Mouse (Mus musculus): ENCODE measurements around the gene Gpsm1.

Gpsm1 gene

DNA sequence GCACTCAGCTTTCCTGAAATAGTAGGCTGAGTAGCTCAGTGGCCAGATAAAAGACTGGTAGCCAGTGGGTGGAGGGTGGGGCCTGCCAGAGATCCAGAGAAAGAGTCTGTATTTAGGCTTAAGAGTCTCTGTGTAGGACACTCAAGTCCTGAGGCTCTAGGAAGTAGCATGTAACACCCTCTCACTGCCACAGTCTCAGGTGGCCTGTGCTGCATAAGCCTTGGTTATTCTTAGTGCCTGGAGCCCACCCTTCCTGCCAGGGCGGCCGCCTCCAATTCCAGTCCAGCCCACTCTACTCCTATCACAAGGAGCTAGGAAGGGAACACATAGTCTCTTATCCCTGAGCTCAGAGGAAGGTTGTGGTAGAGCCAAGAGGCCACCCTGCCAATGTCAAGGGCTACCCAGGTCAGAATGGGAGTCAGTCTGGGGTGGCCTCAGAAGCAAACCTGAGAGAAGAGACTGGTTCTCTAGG lies 26.2 kb downstream of the Gpsm1 start:
- DNase-seq (ENCODE audit: low read depth, low spot score) = no peak

DNA sequence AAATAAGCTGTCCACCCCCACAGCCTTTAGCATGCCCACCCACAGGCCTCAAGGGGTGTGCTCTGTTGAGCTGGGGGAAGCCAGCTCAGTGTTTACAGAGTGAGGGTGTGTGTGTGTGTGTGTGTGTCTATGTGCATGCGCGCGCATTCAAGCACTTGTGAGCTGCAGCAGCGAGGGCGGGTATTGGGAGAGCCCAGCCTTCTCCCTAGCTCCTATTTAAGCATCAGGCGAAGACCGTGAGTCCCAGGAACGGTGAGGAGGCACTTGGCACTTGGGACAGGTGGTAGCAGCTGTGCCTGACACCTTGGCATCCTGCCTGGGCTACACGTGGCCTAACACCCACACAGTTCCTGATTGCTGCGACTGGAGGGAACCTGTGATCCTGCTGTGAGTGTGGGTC lies 26.7 kb downstream of the Gpsm1 start:
- peak; percentile 16 for DNase-seq (ENCODE audit: low read depth, low spot score)

DNA sequence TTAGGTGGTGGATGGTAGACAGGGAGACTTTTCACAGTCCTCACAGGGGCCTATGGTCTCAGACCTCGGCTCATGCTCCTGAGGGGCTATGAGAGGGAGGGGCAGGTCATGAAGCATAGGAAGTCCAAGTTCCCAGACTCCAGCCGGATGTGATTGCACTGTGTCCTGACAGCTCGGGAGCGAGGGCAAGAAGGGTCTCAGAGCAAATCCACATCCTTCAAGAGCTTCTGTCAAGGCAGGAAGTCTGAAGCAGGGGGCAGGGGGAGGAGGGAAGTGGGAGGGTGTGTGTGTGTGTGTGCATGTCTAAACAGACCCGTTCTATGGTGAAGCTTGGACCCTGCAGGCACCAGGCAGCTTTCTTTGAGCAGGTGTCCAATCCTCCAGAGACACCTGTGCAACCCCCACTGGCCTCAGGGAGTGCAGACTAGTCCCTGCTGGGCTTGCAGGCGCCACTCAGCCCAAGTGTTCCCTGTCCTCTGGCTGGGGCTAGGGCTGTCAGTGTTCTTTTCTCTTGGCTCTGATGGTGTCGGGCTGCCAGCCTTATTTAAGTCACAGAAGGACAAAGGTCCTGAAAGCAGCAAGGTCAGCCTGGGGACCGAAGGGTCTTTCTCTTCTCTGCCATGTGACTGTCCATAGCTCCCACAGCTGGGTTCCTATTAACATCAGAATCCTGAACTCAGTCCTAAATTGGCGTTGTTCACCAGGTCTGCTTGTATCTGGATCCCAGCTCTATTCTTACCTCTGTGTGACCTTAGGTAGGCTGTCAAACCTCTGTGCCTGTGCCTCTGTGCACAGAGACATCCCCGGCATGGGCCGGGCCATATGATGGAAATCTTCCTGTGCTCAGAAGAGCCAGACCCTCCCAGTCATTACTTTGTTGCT lies 27.5 kb downstream of the Gpsm1 start:
- peak; percentile 55 for DNase-seq (ENCODE audit: low read depth, low spot score)

DNA sequence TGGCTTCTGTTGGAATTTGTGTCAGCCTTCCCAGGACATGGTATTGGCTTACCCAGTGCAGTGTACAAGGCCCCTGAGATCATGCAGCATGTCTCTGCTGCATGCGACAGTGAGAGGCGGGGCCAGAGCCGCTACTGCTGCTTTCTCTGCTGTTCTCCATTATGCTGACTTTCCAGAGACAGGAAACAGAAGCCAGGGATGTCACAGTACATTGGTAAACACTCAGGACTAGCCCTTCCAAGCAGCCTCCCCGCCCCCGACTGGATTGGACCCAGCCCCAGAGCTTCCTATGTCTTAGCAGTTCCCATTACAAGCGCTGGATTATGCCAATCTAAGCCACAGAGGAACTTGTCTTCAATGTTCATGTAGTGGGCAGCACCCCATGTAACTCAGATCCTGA lies 32.9 kb downstream of the Gpsm1 start:
- no peak for DNase-seq (ENCODE audit: low read depth, low spot score)

DNA sequence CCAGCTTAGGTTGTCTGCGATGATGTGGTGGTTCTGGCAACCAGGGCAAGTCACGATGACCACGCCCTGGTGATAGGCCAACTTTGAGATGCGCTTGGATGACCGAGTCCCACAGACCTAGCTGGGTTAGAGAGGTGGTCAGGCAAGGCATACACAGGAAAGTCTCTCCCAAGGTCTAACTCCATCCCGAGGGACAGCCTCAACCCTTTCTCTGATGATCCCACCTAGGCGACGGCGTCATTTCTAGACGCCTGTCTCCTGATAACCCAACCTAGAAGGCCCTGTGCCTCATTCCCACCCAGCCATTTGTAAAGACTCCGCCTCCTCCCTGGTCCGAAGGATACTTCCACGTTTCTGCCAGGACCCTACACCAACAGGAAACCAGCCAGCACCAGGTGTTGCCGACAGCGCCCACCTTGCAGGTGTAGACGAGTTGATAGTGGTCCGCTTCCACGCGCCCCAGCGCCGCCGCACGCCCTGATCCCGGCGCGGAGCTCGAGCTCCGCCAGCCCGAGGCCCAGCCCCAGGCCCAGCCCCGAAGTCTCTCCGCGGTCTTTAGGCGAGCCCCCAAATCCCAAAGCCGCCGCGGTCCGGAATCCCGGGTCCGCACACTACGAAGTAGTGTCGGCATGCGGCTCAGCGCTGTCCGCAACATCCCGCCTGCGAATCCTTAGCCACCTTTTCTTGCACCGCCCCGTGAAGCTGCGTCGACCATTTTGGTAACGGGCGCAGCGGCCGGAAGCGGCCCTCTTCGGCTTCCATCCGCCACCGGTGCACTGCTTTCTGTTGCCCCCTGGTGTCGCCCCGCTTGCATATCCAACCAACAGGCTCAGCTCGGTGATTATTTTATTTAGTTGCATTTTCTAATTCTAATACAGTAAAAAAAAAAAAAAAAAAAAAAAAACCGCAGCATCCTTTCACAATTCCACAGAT lies 36.3 kb downstream of the Gpsm1 start, which contains the start of gene Dnlz:
Gene Dnlz, minus strand, starts transcription at position 753 of the 933 bp plus-strand sequence.
- DNase-seq (ENCODE audit: low read depth, low spot score) = peak; percentile 94

DNA sequence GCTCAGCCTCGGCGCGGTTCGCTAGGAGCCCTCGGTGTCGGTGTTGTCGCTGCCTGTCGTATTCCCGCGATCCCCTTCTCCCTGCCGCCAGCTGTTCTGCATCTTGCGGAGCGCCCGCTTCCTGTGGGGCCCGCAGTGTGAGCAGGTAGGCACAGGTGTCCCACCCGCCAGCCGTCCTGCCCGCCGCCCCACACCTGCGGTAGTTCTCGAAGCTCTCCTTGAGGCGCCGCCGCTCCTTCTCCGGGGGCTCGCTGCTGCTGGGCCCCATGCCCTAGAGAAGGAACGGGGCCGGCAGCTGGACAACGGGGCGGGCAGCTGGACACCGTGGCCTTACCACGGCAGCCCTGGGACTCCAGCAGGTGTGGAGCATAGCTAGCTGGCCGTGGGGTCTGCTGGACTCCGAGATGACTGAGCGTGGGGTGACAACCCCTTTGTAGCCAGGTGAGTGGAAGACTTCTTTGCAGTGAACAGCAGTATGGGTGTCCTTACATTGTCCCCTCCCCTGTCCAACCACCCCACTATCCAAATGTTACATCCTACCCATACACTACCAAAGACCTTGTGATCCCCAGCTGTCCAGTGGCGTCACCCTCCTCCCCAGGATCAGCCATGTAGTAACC lies 37.1 kb downstream of the Gpsm1 start:
- DNase-seq (ENCODE audit: low read depth, low spot score) = no peak

DNA sequence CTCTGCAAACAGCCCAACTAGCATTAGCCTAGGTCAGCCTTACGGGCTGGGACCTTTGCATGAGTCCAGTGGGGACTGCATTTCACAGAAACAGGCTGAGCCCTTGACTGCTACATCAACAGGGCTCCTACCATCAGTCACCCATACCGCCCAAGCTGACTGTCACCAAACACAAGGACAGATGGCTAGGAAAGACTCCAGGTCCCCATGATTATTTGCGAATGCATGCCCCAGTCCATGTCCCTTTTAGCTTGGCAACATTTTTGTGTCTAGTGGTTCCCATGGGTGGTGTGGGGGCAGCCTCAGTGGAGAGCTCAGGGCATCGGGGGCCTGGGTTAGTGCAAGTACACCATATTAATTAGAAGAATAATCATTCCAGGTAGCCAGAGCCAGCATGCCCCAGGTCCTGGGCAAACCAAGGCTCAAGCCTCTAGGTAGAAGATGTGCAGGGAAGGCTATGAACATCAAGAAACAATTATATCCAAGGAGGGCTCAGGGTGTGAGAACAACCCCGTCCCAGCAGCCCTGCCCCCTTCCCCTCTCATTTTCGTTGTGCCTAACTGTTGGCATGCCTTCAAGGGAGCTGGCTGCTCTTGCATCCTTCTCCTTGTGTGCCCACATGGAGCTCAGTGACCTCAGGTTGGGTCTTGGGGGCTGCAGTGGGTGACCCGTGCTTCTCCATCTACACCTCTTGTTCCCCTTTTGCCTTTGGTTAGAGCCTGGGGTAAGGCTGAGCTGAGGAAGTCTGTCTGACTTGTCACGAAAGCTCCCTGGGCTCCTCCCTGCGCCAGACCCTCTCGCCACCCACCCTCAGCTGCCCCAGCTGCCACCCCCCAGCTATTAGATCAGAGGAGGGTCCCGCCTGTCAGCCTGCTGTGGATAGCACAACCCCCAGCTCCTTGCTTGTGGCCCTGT lies 38.0 kb downstream of the Gpsm1 start:
- DNase-seq (ENCODE audit: low read depth, low spot score) = no peak

DNA sequence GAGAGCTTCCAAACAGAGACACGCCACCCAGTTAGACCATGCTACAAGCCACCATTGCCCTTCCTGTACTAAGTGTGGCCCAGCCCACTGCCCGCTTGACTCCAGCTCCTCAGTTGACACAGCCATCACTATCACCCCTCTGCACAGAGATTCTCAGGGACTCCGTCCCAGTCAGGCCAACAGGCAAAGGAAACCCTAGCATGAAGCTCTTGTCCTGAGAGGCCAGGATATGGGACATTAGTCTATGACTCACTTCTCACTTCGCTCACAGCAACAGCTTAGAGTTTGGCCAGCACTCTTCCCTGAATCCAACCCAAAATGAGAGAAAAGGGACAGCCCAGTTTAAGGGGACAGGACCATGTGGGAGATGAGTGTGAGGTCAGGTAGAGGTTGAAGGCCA lies 39.1 kb downstream of the Gpsm1 start:
- no peak for DNase-seq (ENCODE audit: low read depth, low spot score)

DNA sequence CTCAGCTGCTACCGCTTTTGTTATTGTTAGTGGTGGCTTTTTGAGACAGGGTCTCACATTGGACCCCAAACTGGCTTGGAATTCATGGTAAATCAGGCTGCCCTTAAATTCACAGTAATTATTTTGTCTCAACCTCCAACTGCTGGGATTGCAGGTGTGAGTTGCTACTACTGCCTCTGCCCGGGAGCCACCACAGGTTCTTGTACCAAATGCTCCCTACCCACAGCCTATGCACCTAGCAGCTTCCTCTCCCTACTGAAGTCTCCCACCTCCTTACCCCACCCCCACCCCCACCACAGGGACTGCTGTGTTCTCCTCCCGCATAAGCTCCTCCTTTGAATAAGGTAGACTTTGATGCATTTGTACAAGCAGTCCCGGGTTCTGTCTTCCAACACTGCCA lies 40.9 kb downstream of the Gpsm1 start:
- DNase-seq (ENCODE audit: low read depth, low spot score) = no peak

DNA sequence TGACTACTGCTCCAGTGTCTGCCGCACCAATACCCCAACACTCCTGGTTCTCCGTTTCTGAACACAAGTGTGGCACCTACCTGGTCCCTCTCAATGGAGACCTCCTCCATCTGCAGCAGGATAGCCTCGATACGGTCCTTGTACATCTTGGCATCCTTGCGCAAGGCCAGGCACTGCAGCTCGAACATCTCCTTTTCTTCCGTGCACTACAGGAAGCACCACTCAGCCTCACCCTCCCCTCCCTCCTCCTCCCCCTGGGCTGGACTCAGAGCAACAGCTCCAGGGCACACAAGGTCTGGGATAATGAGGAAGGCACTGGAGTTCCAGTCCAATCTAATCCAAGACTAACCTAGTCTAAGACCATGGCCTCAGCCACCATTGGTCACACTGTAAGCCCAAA lies 41.4 kb downstream of the Gpsm1 start:
- peak; percentile 13 for DNase-seq (ENCODE audit: low read depth, low spot score)

DNA sequence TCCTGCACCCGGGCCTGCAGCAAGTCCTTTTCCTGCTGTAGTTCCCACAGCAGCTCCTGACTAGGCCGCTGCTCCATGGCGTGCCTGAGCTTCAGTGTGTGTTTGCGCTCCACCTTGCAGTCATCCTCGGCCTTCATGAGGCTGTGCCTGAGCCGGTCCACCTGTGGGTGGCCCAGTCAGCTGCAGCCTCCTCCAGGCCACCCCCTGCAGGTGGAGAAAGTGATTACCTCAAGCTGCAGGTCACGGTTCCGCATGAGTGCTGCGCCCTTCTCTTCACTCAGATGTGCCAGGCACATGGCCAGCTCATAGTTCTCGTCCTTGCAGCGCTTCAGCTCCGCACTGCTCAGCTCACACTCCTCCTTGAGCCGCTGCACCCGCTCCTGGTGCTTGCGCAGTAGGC lies 42.2 kb downstream of the Gpsm1 start:
- DNase-seq (ENCODE audit: low read depth, low spot score) = peak; percentile 52

DNA sequence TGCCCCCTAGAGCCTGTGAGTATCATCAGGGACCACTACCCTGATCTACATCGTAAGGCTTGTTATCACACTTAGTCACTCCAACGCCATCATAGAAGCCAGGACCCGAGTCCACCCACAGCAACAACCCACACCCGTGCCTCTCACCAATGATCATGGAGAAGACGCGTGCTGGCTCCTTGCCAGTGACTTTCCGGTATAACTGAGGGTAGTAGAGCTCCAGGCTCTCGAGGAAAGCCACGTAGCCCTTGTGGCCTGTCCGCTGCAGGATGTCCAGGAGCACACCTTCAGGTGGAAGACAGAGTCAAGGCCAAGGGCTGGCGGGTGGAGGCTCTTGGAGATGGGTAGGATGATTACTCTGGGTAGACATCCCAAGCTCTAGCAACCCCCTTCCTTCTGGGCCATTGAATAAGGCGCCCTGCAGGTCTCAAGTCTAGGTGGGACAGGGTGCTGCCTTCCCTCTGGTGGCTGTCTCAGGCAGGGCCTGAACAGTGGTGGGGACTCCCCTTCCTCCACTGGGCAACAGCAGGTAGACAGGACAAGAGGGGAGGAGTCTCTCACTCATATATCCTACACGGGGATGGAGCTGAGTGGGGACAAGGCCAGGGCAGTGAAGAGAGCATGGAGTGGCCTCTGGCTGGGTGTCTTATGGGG lies 43.5 kb downstream of the Gpsm1 start:
- DNase-seq (ENCODE audit: low read depth, low spot score) = no peak

DNA sequence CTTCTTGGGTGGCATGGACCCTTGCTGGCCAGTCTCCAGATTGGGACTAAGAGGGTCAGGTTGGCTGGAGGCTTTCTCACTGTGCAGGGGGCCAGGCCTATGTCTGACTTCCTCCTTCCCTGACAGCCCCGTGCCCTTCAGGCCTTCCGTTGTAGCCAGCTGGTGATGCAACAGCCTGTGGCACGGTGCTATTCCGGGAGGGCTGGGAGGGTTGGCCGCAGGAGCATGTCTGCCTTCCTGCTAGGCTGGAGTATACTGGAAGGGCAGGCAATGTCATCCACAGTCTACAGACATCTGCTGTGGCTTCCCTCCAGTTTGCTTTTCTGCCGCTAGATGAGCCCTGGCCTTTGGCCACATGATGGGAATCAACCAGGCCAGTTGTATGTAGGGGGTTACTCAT lies 44.7 kb downstream of the Gpsm1 start:
- no peak for DNase-seq (ENCODE audit: low read depth, low spot score)

DNA sequence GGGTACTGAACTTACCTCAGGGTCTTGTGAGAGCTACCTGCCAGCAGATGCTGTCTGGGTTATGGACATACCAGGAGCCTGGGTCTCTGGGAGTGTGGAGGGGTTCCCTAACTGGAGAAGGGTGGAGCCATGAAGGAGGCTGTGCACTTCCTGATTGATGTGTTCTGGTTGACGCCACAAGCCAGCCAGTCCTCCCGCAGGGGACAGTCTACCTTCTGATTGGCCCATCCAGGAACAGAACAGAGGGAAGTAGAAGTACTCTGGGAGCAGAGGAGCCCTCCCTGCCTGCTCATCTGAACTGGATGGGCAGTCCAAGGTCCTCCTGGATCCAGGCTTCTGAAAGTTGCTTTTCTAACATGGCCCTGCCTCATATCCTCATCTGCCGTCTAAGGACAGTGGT lies 45.5 kb downstream of the Gpsm1 start, which contains the start of gene Card9:
Gene Card9, minus strand, starts transcription at position 147 of the 400 bp plus-strand sequence.
- DNase-seq (ENCODE audit: low read depth, low spot score) = peak; percentile 16

DNA sequence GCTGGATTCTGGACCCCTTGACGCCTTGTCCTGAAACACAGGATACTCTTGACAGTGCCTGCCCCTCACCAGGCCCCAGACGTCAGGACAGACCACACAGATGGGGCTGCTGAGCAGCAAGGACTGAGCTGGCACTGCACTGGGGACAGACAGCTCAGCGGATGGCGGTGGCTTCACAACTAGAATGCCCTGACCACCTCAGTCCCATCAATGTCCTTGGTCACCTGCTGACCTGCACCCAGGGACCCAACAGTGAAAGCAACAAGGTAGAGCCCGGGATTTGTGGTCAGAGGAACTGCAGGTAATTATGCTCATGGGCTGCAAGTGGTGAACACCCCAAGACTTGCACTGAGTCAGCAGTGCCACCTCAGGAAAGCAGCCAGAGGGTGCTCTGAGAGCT lies 47.7 kb downstream of the Gpsm1 start:
- DNase-seq (ENCODE audit: low read depth, low spot score) = no peak

DNA sequence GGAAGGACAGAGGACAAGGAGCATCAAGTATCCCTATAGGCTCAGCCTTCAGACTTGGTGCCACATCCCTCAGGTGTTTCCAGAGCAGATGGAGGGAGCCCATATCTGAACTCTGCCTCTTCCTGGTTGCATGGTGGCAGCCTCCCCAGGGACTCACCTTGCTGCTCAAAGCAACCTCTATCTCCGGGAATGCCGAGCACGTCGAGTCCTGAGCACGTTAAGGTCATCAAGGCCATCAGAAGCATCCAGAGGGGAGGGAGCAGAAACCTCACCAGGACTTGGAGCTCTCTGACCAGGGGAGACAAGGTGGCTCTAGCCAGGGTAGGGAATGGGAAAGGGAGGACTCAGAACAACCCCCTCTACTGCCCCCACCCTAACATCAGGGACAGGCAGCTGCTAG lies 48.2 kb downstream of the Gpsm1 start:
- DNase-seq (ENCODE audit: low read depth, low spot score) = no peak

DNA sequence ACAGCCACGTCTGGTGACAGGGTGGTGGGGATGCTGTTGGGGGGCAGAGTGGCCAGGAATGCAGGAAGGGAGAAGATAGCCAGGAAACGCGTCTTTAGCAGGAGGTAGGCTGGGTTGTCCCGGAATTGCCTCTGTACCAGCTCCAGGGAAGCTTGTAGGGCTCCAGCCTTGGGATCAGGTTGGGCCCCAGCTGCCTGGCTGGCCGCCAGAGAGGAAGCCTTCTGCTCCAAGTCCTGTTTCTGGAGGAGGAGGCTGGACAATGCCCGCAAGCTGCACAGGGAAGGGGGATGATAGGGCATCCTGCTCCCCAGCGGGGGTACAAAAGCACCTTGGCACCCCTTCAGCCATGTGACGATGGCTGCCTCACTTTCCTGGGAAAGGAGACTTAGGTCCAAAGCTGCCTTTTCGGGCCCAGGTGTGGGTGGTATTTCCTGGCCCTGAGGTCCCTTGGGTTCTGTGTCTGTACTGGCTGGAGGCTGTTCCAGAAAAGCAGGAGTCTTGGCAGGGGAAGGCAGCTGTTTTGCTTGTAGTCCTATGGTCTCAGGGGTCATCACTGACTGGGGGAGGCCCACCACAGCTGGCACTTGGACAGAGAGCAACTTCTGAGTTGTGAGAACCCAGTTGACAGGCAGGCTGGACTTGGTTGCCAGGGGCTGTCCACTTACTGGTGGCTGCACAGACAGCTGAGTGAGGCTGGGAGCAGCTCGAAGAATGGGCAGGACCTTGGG lies 49.6 kb downstream of the Gpsm1 start:
- no peak for DNase-seq (ENCODE audit: low read depth, low spot score)

DNA sequence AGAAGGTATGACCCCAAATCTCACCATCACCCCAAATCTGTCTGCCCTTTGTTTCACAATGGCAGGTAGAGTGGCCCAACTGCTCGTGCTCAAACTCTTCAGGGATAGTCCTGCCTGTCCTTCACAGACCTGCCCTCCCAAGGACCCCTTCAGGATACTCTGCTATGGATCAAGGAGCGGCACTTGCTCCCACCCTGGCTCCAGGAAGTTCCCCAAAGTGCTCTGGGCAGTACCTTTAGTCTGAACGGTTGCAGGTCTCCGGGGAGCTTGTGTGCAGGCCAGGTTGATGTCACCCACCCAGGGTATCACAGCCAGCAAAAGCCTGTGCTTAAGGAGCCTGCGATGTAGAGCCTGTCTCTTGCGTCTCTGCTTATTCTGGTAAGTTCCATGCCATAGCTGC lies 52.6 kb downstream of the Gpsm1 start:
- no peak for DNase-seq (ENCODE audit: low read depth, low spot score)

DNA sequence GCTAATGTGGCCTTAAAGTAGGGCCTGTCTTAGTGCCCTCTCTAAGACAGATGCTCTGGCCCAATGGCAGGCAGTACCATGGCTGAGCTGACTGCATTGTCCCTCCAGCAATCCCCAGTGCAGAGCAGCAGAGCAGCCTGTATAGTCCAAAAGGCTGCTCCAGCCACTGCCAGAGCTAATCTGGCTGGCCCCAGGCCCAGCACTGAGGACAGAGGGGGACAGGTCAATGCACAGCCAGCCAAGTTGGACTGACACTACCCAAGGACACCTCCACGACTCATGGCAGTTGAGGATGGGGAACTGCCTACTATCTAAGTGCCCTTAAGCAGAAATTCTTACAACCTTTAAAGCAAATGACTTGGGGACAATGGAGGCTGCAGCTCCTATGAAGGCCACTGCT lies 53.3 kb downstream of the Gpsm1 start:
- no peak for DNase-seq (ENCODE audit: low read depth, low spot score)

DNA sequence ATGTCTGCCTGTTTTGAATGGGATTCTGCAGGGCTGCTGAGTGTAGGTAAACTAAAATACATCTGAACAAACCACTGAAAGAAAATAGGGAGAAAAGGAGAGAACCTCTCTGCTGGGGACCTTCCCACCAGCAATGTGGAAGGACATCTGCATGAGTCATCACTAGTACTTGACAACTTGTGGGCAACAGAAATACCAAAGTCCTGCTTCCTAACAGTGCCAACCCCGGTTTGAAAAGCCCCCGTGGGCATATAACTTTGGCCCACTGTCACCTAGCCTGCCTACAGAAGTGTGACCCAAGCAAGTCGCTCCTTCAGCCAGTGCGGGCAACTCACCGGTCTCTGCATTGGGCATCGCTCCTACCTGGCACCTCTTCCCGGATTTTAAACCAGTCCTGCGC lies 57.1 kb downstream of the Gpsm1 start:
- no peak for DNase-seq (ENCODE audit: low read depth, low spot score)
